Mouse (Mus musculus) liver, adult 2 months (tissue): Measurements from ENCODE around the gene Sumo1. TPM values are rescaled to one million over a fixed set of nuclear protein-coding genes. Genes with fewer than 3 reads are reported as not detected.

Source experiments
- DNase-seq: peaks from one replicate; pipeline ENCODE4 v3.0.0-alpha.2; 2011; ENCODE audit warnings: low read depth, low spot score; ENCODE audit errors: extremely low read depth
- H3K27ac ChIP-seq: fragments of 200-500 bp; replicated peaks from 2 replicates; pipeline ENCODE4 v1.5.1; 2012; ENCODE audit warnings: low read depth, mild to moderate bottlenecking, control low read depth, inconsistent platforms, low read length; ENCODE audit not compliant: insufficient read depth
- H3K27me3 ChIP-seq: fragments of 200-500 bp; 2 replicates; pipeline ENCODE4 v1.6.1; 2012; ENCODE audit warnings: mild to moderate bottlenecking, moderate library complexity, low read length, inconsistent platforms; ENCODE audit not compliant: control insufficient read depth, insufficient read depth
- H3K36me3 ChIP-seq: fragments of 200-500 bp; 2 replicates; pipeline ENCODE4 v1.6.1; 2012; ENCODE audit warnings: low read length, inconsistent platforms; ENCODE audit not compliant: control insufficient read depth, insufficient read depth
- H3K4me1 ChIP-seq: fragments of 200-500 bp; 2 replicates; pipeline ENCODE4 v1.6.1; 2011; ENCODE audit warnings: low read length; ENCODE audit not compliant: control insufficient read depth, insufficient read depth
- H3K4me3 ChIP-seq: fragments of 200-500 bp; 2 replicates; pipeline ENCODE4 v1.5.1; 2011; ENCODE audit warnings: low read depth, mild to moderate bottlenecking, control low read depth, low read length, moderate library complexity; ENCODE audit not compliant: insufficient read depth
- H3K79me2 ChIP-seq: fragments of 200-500 bp; 2 replicates; pipeline ENCODE4 v1.6.1; 2012; ENCODE audit warnings: inconsistent platforms, mild to moderate bottlenecking, low read length, moderate library complexity; ENCODE audit not compliant: control insufficient read depth, insufficient read depth
- H3K9ac ChIP-seq: fragments of 200-500 bp; 2 replicates; pipeline ENCODE4 v1.6.1; 2012; ENCODE audit warnings: low read depth, mild to moderate bottlenecking, control low read depth, inconsistent platforms, low read length
- CTCF ChIP-seq: fragments of 200-500 bp; IDR thresholded peaks from 2 replicates; pipeline ENCODE4 v1.5.1; 2011; ENCODE audit warnings: low read depth, low read length, control low read depth
- POLR2A ChIP-seq: fragments of 200-500 bp; IDR thresholded peaks from 2 replicates; pipeline ENCODE4 v1.6.1; 2011; ENCODE audit warnings: low read length, control low read depth; ENCODE audit not compliant: insufficient read depth; ENCODE audit errors: extremely low read depth
- WGBS: fragments of 180-500 bp; shearing (Covaris S2); methylation state at CpG from one replicate; pipeline ENCODE4 v1.1.7; 2018; 5-methylcytosine and 5-hydroxymethylcytosine counted together
- polyA plus RNA-seq: library from polyadenylated mRNA; depleted of rRNA; stranded (reverse); fragments of >200 nt; gene quantifications from 2 replicates; pipeline ENCODE4 v1.2.3, GENCODE M21; 2012
- total RNA-seq: library from RNA; depleted of rRNA; stranded (reverse); fragments of >200 nt; gene quantifications from 2 replicates; pipeline ENCODE4 v1.2.3, GENCODE M21; 2014

The Sumo1 gene
- total and polyA plus RNA-seq, 2 experiments = 7.5 to 55.1 TPM

DNA sequence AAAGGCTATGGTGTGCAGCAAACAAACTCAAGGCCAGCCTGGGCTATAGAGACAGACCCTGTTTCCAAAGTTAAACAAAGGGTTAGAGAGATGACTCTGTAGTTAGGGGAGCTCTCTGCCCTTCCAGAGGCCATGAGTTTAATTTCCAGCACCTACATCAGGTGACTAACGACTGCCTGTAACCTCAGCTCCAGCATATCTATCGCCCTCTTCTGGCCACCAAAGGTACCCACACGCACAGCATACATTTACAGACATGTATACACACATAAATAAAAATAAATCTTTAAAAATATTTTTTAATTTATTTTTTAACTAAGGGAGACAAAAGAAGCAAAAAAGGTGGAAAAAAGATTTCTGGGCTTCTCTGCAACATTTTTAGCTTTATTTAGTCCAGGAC, 59.7 kb downstream of the Sumo1 start:
- H3K79me2 ChIP-seq = no peaks in the 10 kb centered on the region
- H3K4me1 ChIP-seq = no peaks in the 10 kb centered on the region
- H3K4me3 ChIP-seq = no peak overlapping the region
- no peak for DNase-seq
- WGBS = 94% methylated on average over 3 of the region's 3 CpGs
- H3K9ac ChIP-seq = no peak overlapping the region
- no peaks in the 10 kb centered on the region for H3K36me3 ChIP-seq
- no peaks in the 10 kb centered on the region for H3K27me3 ChIP-seq
- no peak overlapping the region for H3K27ac ChIP-seq
- TF ChIP-seq POLR2A = no peak
- peak; percentile 10; the same call in 1 of the 2 replicates for TF ChIP-seq CTCF

DNA sequence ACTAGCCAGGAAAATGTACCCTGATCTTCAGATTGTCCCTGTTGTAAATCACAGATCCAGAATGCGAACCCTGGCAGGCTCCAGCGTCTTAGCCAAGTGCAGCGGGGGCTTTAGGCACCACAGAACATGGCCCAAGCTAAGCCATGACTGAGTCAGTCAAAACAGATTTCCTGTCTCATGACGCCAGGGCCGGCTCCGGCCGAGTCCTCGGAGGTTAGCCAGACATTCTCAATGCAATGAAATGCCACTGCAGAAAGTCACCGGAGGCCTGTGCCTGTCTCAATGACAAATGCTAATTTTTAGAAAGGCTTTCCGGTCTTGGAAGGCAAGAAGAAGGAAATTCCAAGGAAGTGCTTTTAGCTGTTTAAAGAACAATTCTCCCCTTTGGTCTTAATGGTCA, 60.7 kb downstream of the Sumo1 start:
- TF ChIP-seq CTCF (no peak), POLR2A (no peak)
- Histone ChIP-seq H3K27me3 (no peaks in the 10 kb centered on the region), H3K9ac (no peak overlapping the region)

DNA sequence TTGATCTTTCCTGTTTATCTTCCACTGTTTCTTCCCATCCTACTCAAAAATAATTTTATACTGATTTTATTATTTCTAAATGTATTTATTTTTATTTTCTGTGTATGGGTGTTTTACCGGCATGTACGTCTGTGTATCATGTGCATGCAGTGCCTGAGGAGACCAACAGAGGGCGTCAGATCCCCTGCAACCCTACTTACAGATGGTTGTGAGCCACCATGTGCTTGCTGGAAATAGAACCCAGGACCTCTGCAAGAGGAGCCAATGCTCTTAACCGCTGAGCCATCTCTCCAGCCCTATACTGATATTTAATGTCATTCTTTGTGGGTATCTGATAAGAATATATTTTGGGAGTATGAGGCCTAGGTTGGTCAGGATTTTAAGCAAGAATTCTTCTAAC, 61.2 kb downstream of the Sumo1 start:
- no peak for DNase-seq
- H3K4me3 ChIP-seq = no peak overlapping the region
- H3K27ac ChIP-seq = no peak overlapping the region; the same call in 1 of the 2 replicates
- 82% methylated on average over 4 of the region's 4 CpGs for WGBS
- no peaks in the 10 kb centered on the region for H3K79me2 ChIP-seq
- no peak overlapping the region for H3K9ac ChIP-seq
- no peaks in the 10 kb centered on the region for H3K36me3 ChIP-seq
- TF ChIP-seq CTCF = peak; percentile 36; the same call in 1 of the 2 replicates
- TF ChIP-seq POLR2A = no peak
- H3K4me1 ChIP-seq = no peaks in the 10 kb centered on the region
- H3K27me3 ChIP-seq = no peaks in the 10 kb centered on the region

More for the DNA sequence above, 60.7 kb downstream of the Sumo1 start:
- H3K27ac ChIP-seq = no peak overlapping the region; the same call in 1 of the 2 replicates
- no peaks in the 10 kb centered on the region for H3K36me3 ChIP-seq
- 81% methylated on average over 10 of the region's 10 CpGs for WGBS
- H3K4me3 ChIP-seq = no peak overlapping the region
- H3K4me1 ChIP-seq = no peaks in the 10 kb centered on the region
- H3K79me2 ChIP-seq = no peaks in the 10 kb centered on the region
- DNase-seq = no peak

DNA sequence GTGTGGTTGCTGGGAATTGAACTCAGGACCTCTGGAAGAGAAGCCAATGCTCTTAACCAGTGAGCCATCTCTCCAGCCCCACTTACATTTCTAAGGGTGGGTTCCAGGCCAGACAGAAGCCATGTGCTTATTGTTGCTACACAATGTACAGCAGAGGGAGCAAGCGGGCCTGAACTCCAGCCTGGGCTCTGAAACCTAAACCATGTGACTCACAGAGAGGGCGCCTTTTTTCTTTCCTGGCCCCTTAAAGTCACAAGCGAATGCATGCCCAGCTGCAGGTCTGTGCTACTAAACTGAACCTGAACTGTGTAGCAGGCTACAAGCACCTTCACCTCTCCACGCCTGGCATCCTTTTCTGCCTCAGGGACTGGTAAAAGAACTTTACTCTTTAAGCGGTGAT, 61.7 kb downstream of the Sumo1 start:
- WGBS = 80% methylated on average over 5 of the region's 5 CpGs
- no peaks in the 10 kb centered on the region for H3K79me2 ChIP-seq
- H3K27me3 ChIP-seq = no peaks in the 10 kb centered on the region
- no peak for DNase-seq
- H3K36me3 ChIP-seq = no peaks in the 10 kb centered on the region
- no peak overlapping the region for H3K27ac ChIP-seq
- no peaks in the 10 kb centered on the region for H3K4me1 ChIP-seq
- no peak overlapping the region for H3K4me3 ChIP-seq
- no peak overlapping the region for H3K9ac ChIP-seq
- no peak for TF ChIP-seq POLR2A
- no peak for TF ChIP-seq CTCF

DNA sequence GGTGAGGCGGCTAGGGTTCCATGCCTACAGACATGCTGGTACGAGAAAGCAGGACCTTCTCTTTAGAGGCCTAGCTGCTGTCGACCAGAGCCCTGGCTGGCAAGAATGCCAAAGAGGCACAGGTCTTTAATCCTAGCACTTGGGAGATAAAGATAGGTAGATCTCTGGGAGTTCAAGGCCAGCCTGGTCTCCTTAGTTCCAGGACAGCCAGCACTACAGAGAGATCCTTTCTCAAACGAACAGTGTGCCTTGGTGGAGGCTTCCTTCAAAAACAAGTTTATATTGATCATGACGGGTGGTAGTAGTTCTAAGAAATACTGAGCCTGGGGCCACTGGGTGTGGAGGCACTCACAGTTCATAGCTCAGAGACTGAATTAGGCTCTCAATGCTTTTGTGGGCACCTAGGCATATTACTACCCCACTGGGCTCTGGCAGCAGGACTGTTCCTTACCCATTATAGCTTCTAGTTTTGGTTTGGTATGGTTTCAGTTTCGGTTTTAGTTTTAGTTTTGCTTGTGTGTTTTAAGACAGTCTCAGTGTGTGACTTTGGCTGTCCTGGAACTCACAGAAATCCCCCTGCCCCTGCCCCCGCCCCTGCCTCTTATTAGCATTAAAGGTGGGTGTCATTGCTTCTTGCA, 62.4 kb downstream of the Sumo1 start:
- no peaks in the 10 kb centered on the region for H3K27me3 ChIP-seq
- H3K27ac ChIP-seq = no peak overlapping the region
- H3K4me3 ChIP-seq = no peak overlapping the region
- no peaks in the 10 kb centered on the region for H3K4me1 ChIP-seq
- WGBS = 91% methylated on average over 7 of the region's 7 CpGs
- TF ChIP-seq POLR2A (no peak), CTCF (no peak)
- H3K79me2 ChIP-seq = no peaks in the 10 kb centered on the region
- H3K36me3 ChIP-seq = no peaks in the 10 kb centered on the region
- peak; percentile 25 for DNase-seq
- no peak overlapping the region for H3K9ac ChIP-seq

DNA sequence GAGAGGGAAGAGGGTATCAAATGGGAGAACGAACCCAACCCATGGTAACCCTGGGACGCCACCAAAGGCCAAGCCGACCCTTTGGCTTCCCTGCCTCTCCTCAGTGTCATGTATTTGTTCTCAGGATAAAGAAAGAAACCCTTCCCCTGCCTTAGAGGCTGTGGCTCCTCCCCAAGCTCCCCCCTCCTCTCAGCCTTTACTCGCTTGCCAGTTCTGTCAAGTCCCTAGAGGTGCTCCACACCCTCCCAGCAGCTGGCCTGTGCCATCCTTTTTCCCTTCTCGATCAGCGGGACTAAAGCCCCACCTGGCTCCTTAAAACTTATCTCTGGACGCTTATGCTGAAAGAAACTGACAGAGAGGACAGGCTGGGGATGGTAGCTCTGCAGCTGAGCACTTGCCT, 63.6 kb downstream of the Sumo1 start:
- DNase-seq = no peak
- no peak overlapping the region for H3K9ac ChIP-seq
- no peaks in the 10 kb centered on the region for H3K36me3 ChIP-seq
- H3K27me3 ChIP-seq = no peaks in the 10 kb centered on the region
- no peaks in the 10 kb centered on the region for H3K4me1 ChIP-seq
- no peak for TF ChIP-seq CTCF
- no peak for TF ChIP-seq POLR2A
- no peak overlapping the region for H3K4me3 ChIP-seq
- no peak overlapping the region for H3K27ac ChIP-seq
- WGBS = 75% methylated on average over 7 of the region's 7 CpGs
- no peaks in the 10 kb centered on the region for H3K79me2 ChIP-seq
